Mouse (Mus musculus) small intestine, adult 2 months (tissue): ENCODE results near the gene S100a1. TPM values are rescaled to one million over a fixed set of nuclear protein-coding genes. Genes with fewer than 3 reads are reported as not detected.
A peak's percentile ranks its signal among the peaks of the same experiment; 100 is the strongest.

Experiments used
- H3K27ac ChIP-seq: fragments of 200-500 bp; 2 replicates; pipeline ENCODE4 v1.5.1; 2012; ENCODE audit warnings: low read depth, low read length, control low read depth, inconsistent platforms; ENCODE audit not compliant: insufficient read depth
- H3K27me3 ChIP-seq: fragments of 200-500 bp; 2 replicates; pipeline ENCODE4 v1.6.1; 2012; ENCODE audit warnings: mild to moderate bottlenecking, moderate library complexity, low read length, inconsistent platforms; ENCODE audit not compliant: control insufficient read depth, insufficient read depth
- H3K36me3 ChIP-seq: fragments of 200-500 bp; 2 replicates; pipeline ENCODE4 v1.6.1; 2012; ENCODE audit warnings: mild to moderate bottlenecking, low read length, control low read depth, inconsistent platforms; ENCODE audit not compliant: control insufficient read depth, insufficient read depth
- H3K4me1 ChIP-seq: fragments of 200-500 bp; 2 replicates; pipeline ENCODE4 v1.6.1; 2012; ENCODE audit warnings: low read length, inconsistent platforms, mixed read lengths; ENCODE audit not compliant: control insufficient read depth, insufficient read depth, insufficient read length
- H3K4me3 ChIP-seq: fragments of 200-500 bp; 2 replicates; pipeline ENCODE4 v1.5.1; 2012; ENCODE audit warnings: low read depth, mild to moderate bottlenecking, control low read depth, inconsistent platforms, low read length, moderate library complexity
- CTCF ChIP-seq: fragments of 200-500 bp; IDR thresholded peaks from 2 replicates; pipeline ENCODE4 v1.5.1; 2012; ENCODE audit warnings: low read depth, mild to moderate bottlenecking, control low read depth, inconsistent platforms, low read length, moderate library complexity, mixed read lengths; ENCODE audit not compliant: insufficient replicate concordance, insufficient read length; ENCODE audit errors: extremely low read depth
- POLR2A ChIP-seq: fragments of 200-500 bp; IDR thresholded peaks from 2 replicates; pipeline ENCODE4 v1.6.1; 2012; ENCODE audit warnings: low read depth, mild to moderate bottlenecking, control low read depth, inconsistent platforms, low read length, moderate library complexity
- WGBS: fragments of 180-500 bp; shearing (Covaris S2); methylation state at CpG from one replicate; pipeline ENCODE4 v1.1.7; 2018; 5-methylcytosine and 5-hydroxymethylcytosine counted together
- polyA plus RNA-seq: library from polyadenylated mRNA; depleted of rRNA; stranded (reverse); fragments of >200 nt; gene quantifications from 2 replicates; pipeline ENCODE4 v1.2.3, GENCODE M21; 2012

Gene S100a1
- polyA plus RNA-seq, 1 experiment = 20.2 TPM

GRCm38 (mm10) chr3:90475831-90476611 lies 38.2 kb downstream of the S100a1 start, which contains the start of gene Ilf2:
Gene Ilf2 (plus strand): TSS chr3:90476126.
- under 1% methylated on average over 45 of the region's 45 CpGs for WGBS
- H3K4me1 ChIP-seq = peaks cover 2% of the 10 kb centered on the region

DNA sequence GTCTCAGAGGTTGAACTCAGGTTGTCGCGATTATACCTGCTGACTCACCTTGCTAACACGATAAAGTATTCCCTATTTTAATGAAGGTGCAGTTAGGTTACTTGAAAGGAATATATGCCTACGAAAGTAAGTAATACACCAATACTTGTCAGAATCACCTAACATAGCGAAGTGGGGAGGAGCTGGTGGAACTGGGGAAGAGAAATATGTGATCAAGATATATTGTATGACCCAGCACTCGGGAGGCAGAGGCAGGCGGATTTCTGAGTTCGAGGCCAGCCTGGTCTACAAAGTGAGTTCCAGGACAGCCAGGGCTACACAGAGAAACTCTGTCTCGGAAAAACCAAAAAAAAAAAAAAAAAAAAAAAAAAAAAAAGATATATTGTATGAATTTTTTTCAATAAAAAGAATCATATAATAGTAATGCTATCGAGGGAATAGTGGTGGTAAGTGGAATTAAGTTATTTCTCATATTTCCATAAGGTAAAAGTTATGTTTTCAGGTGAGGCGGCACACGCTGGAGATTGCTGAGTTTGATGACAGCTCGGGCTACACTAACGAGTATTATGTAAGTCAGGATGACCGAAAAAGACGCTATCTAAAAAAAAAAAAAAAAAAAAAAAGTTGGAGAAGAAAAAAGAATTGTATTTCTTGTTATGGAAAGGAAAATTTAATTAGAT lies 38.9 kb downstream of the S100a1 start:
- H3K36me3 ChIP-seq = no peaks in the 10 kb centered on the region

More at GRCm38 (mm10) chr3:90475831-90476611, 38.2 kb downstream of the S100a1 start, which contains the start of gene Ilf2:
- Histone ChIP-seq H3K27me3 (no peaks in the 10 kb centered on the region), H3K27ac (peak within 1 kb of the TSS; percentile 52; the same call in 1 of the 2 replicates), H3K36me3 (peaks cover 4% of the 10 kb centered on the region), H3K4me3 (peak within 1 kb of the TSS; percentile 97)
- TF ChIP-seq POLR2A (peak; percentile 55; the same call in 1 of the 2 replicates), CTCF (peak; percentile 19; the same call in 1 of the 2 replicates)

GRCm38 (mm10) chr3:90472213-90472612 lies 42.0 kb downstream of the S100a1 start:
- peaks cover 2% of the 10 kb centered on the region for H3K4me1 ChIP-seq
- H3K36me3 ChIP-seq = no peaks in the 10 kb centered on the region
- 3% methylated on average over 3 of the region's 3 CpGs for WGBS
- H3K27ac ChIP-seq = no peak overlapping the region
- TF ChIP-seq CTCF (no peak), POLR2A (no peak)
- no peaks in the 10 kb centered on the region for H3K27me3 ChIP-seq
- H3K4me3 ChIP-seq = no peak overlapping the region

More for the DNA sequence above, 38.9 kb downstream of the S100a1 start:
- no peak for TF ChIP-seq POLR2A
- no peak for TF ChIP-seq CTCF
- Histone ChIP-seq H3K4me3 (no peak overlapping the region), H3K27me3 (no peaks in the 10 kb centered on the region), H3K27ac (no peak overlapping the region), H3K4me1 (peaks cover 2% of the 10 kb centered on the region)
- WGBS = 20% methylated on average over 16 of the region's 16 CpGs

GRCm38 (mm10) chr3:90467618-90468300 lies 46.4 kb downstream of the S100a1 start:
- Histone ChIP-seq H3K4me3 (no peak overlapping the region), H3K27ac (no peak overlapping the region), H3K4me1 (no peaks in the 10 kb centered on the region), H3K27me3 (peaks cover 18% of the 10 kb centered on the region), H3K36me3 (no peaks in the 10 kb centered on the region)
- TF ChIP-seq POLR2A = no peak
- TF ChIP-seq CTCF = no peak
- 98% methylated on average over 10 of the region's 10 CpGs for WGBS

DNA sequence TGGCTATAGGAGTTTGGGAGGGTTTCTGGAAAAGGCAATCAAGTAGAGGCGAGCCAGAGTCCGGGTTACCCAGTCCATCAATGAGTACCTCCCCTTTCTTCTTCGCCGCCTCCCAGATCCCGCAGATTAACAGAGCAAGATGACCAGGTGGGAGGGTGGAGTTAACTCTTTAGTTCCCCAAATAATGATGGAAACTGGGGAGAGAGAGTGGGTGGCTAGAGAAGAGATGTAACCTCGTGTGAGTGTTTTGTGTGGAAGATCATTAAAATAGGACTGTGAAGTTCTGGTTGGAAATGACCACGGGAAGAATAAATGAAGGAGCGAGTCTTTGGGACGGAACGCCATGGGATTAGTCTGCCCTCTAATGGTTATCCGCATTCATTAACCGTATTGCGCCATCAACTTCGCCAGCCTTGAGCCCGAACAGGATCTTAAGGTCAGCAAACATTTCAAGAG lies 47.9 kb downstream of the S100a1 start:
- Histone ChIP-seq H3K27me3 (peaks cover 18% of the 10 kb centered on the region), H3K27ac (no peak overlapping the region), H3K4me3 (peak overlapping the region; percentile 63), H3K4me1 (no peaks in the 10 kb centered on the region), H3K36me3 (no peaks in the 10 kb centered on the region)
- TF ChIP-seq CTCF (peak; percentile 66; the same call in 1 of the 2 replicates), POLR2A (no peak)
- under 1% methylated on average over 15 of the region's 15 CpGs for WGBS

DNA sequence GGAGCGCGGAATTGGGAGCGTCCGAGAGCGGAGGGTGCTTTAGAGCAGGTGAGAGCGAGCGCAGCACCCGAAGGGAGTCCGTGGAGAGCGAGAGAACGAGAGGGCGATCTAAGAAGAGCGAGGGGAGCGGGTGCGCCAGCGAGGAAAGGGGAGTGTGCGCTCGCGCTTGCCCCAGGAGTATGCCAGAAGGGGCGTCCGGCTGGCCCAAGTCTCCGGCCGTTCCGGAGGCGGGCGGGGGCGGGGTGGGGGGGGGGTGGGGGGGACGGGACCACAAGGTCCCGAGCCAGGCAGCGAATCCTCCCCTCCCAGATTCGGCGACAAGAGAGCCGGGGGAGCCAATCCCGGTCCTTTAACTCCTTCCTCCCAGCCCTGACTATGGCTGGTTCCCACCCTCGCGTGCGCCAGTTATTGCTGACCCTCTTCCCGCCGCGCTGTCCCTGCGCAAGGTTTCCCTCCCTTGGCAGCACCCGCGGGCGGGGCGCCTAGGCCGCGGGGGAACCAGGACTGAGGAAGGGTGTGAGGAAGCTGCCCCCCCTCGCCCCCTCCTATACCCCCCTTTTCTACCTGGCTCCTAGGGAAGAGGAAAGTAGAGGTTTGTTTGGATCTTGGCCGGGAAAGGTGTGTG lies 48.4 kb downstream of the S100a1 start, which contains the start of gene Npr1:
Gene Npr1, minus strand, starts transcription at position 181 of the 625 bp plus-strand sequence.
- under 1% methylated on average over 49 of the region's 49 CpGs for WGBS
- Histone ChIP-seq H3K4me3 (peak within 1 kb of the TSS; percentile 63), H3K4me1 (no peaks in the 10 kb centered on the region), H3K27me3 (peaks cover 18% of the 10 kb centered on the region), H3K27ac (no peak within 1 kb of the TSS), H3K36me3 (no peaks in the 10 kb centered on the region)
- TF ChIP-seq POLR2A = no peak
- no peak for TF ChIP-seq CTCF
